Mouse (Mus musculus) spleen, adult 10 weeks (tissue): ENCODE data around the gene Pik3c2a. TPM values are rescaled to one million over a fixed set of nuclear protein-coding genes. Genes with fewer than 3 reads are reported as not detected.

Experiments
- polyA plus RNA-seq: library from polyadenylated mRNA; stranded (reverse); fragments of 350-450 nt; fragmentation: Illumina TruSeq; extraction: RNeasy Lipid Tissue Mini Kit (QIAGEN cat#74804); gene quantifications from one replicate; pipeline ENCODE4 v1.2.3, GENCODE M21; 2015; ENCODE audit warnings: low replicate concordance; ENCODE audit not compliant: insufficient read depth

Gene Pik3c2a
- 39.1 TPM for polyA plus RNA-seq

GRCm38 (mm10) chr7:116443004-116443696, at the start of gene Pik3c2a:
TSS of gene Pik3c2a (minus strand) at chr7:116443449.

GRCm38 (mm10) chr7:116333713-116334668, 109.3 kb downstream of the Pik3c2a start, which contains the start of gene Rps13:
TSS of gene Rps13 (minus strand) at chr7:116334195.

GRCm38 (mm10) chr7:116307871-116308631, 135.2 kb downstream of the Pik3c2a start, which contains the start of gene Plekha7:
TSS of gene Plekha7 (minus strand) at chr7:116308376.

Other genes with a start within 250 kb of the Pik3c2a start
- gene Plekha7, start 135.1 kb downstream of the Pik3c2a start, polyA plus RNA-seq, result 2.6 TPM
- 2,255 TPM for gene Rps13, start 109.3 kb downstream of the Pik3c2a start, polyA plus RNA-seq
- 50.2 TPM for gene Nucb2, start 60.9 kb upstream of the Pik3c2a start, polyA plus RNA-seq